Mouse (Mus musculus) bone marrow macrophage, adult 2 months (primary cell): ENCODE results near the gene Pou2f1.

ENCODE experiments used
- CTCF ChIP-seq: IDR thresholded peaks from 2 replicates; pipeline ENCODE4 v1.5.1; 2012; ENCODE audit warnings: low read depth, mild to moderate bottlenecking, low read length, moderate library complexity
- POLR2A ChIP-seq: IDR thresholded peaks from 2 replicates; pipeline ENCODE4 v1.6.1; 2012; ENCODE audit warnings: mild to moderate bottlenecking, low read depth, low read length, borderline replicate concordance

GRCm38 (mm10) chr1:165833244-165833643, 169.2 kb downstream of the Pou2f1 start:
- TF ChIP-seq CTCF, result no peak
- no peak for TF ChIP-seq POLR2A
